Mouse (Mus musculus): ENCODE data around the gene Krt27.

Gene Krt27

DNA sequence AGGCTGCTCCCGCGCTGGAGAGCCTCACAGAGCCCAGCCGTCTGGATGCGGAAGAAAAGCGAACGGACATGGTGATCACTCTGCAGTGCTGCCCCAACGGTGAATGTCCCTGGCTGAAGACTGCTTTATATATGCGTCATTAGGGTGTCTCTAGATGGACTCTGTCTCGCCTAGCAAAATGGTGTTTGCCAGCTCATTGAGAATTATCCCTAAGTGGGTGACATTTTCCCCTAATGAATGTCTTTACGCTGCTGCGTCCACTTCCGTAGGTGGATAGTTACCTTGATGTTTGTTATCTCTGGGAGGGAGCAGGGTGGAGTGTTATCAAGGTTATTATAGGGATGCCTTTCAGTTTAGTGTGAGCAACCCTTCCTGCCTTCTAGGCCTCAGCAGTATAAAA, at the start of gene Krt27:
TSS of gene Krt27 (minus strand) at position 101 of the 400 bp plus-strand sequence.
- DNase-seq = no peak

DNA sequence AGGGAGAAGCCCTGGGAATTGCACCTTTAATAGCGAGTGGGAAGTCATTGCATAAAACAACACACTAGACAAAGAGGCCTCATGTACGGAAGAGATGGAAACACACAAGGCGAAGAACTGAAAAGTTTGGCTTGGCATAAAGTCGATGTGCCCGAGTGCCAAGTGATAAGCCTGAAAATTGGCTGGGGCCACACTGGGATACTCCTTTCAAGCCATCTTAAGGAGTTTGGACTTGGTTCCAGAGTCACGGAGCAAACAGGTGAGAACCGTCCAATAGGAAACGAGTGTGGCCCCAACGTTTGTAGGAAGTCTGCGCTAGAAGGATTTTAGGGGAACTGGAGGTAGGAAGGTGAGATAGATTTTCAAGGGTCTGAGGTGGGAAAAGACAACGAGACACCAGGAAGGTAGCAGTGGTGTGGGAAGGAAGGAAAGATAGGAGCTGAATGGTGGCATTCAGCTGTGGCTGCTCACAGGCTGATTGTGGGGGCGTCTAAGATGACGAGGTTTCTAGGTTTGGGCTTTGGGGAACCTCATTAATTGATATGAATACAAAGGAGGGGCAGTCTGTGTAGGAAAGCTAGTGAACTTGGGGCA, 49.1 kb upstream of the Krt27 start:
- no peak for DNase-seq

GRCm38 (mm10) chr11:99398832-99399231, 47.9 kb upstream of the Krt27 start:
- no peak for DNase-seq

DNA sequence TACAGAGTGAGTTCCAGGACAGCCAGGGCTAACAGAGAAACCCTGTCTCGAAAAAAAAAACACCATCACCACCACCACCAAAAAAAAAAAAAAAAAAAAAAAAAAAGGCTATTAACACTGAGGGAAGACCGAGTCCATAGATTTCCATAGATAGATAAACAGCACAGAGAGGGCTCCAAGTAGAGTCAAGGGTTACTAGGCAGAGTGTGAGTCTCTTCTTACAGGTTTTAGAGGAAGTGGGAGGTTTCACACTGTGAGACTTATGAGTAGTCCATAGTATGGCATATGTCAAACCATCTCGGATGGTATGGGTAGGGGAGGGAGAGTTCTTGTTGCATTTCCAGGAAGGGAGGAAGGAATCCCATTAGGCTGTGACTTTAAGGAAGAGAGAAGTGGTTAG, 47.2 kb upstream of the Krt27 start:
- no peak for DNase-seq

- no peak for DNase-seq
These were observed 45.8 kb upstream of the Krt27 start for GRCm38 (mm10) chr11:99396661-99397060.

DNA sequence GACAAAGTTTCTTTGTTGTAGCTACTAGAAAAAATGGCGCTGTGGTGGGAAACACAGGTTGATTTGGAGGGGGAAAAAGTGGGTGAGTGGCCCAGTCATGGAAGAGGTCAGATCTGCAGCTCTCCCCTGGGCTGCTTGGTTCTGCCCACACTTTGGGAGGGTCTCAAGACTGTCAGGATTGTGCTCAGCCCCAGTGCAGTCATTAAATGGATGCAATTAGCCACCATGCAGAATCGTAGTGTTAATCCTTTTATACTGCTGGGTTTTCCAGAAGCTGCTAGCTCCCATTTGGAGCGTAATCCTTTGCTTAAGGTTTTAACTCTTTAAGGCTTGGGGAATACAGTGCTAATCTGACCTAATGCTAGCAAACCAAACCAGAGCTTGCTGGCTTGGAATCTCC, 45.1 kb upstream of the Krt27 start:
- DNase-seq = no peak

- no peak for DNase-seq
These were observed 41.6 kb upstream of the Krt27 start for GRCm38 (mm10) chr11:99392492-99392891.

GRCm38 (mm10) chr11:99391375-99391774, 40.5 kb upstream of the Krt27 start:
- DNase-seq = no peak

- DNase-seq = no peak
These were observed 40.0 kb upstream of the Krt27 start for GRCm38 (mm10) chr11:99390866-99391265.

DNA sequence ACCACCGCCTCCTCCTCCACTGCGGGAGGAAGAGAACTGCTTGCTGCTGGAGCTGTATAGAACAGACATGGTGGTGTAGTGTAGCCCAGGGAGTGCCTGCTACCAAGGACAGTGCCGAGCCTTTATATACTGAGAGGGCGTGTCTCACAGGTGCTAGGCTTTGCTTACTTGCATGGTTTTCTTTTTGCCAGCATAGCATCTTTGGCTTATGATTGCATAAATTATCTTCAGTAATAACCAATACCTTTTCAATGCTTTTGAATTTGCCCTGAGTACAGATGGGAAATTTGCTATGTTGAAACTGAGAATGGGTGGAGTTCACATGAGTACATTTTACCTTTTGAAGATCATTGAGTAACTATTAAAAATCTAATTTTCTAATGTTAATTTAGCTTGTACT, 38.4 kb upstream of the Krt27 start, which contains the start of gene Krt10:
TSS of gene Krt10 (minus strand) at position 101 of the 400 bp plus-strand sequence.
- no peak for DNase-seq

- DNase-seq = no peak
These were observed 37.8 kb upstream of the Krt27 start for GRCm38 (mm10) chr11:99388661-99389060.

DNA sequence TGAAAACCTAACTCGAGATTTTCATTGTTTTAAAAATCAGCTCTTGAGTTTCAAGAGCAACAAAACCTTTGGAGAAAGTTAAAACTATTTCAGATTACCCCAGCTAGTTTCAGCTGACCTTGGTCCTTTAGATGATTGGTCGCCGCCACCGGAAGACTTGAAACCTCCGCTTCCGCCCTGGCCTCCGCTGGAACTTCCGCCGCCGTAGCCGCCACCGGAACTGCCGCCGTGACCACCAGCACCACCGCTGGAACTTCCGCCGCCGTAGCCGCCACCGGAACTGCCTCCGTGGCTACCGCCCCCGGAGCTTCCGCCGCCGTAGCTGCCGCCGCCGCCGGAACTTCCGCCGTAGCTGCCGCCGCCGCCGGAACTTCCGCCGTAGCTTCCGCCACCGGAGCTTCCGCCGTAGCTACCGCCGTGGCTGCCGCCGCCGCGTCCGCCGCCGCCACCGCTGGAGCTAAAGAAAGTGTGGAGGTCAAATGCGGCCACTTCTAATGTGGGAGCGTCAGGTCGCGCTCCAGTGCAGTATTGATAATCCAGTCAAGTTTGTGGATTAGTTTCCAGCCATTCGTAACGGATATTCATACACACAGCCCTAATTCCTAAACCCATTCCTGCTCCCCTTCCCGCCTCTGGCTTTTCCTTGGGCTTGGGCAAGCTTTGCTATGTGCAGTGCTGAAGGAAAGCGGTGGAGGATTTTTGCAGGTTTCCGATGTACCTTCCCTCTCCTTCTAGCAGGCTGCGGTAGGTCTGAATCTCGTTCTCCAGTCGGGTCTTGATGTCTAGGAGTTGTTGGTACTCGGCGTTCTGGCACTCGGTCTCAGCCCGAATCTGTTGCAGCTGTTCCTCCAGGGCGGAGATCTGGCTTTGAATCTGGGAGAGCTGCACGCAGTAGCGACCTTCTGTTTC, 35.2 kb upstream of the Krt27 start:
- peak; percentile 76 for DNase-seq

DNA sequence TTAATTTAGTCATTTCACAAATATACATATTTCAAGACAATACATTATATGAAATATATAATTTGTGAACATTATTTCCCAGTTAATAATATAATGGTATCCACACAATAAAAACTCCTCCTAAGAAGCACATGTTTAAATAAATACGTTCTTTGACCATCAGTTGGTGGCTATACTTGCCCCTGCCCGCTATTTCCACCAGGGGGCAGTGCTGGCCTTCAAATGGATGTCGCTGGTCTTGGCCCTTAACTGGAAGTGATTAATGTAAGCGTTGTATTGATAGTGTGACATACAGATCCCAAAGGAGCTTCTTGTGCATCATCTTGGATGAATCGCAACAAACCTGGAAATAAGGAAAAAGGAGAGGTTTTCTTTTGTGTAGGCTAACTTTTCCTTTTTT, 28.7 kb upstream of the Krt27 start:
- peak; percentile 37 to 70 for DNase-seq

DNA sequence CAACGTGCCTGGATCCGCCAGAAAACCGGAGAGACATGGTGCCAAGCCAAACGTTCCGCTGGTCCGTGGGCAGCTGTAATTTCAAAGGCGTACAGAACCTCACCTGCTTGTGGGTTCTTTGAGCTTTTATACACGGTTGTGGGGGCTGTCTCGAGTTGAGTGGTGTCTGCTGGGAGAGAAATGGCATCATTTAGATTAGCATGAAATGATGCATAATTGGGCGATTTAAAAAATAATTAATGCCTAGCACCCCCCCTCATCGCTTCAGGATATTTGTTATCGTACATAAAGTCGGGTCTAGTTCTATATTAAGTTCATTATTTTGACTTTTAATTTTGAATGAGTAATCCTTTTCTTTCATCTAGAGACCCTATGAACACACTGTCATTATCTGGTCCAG, 23.9 kb upstream of the Krt27 start, which contains the start of gene Krt28:
TSS of gene Krt28 (minus strand) at position 101 of the 400 bp plus-strand sequence.
- no peak for DNase-seq

DNA sequence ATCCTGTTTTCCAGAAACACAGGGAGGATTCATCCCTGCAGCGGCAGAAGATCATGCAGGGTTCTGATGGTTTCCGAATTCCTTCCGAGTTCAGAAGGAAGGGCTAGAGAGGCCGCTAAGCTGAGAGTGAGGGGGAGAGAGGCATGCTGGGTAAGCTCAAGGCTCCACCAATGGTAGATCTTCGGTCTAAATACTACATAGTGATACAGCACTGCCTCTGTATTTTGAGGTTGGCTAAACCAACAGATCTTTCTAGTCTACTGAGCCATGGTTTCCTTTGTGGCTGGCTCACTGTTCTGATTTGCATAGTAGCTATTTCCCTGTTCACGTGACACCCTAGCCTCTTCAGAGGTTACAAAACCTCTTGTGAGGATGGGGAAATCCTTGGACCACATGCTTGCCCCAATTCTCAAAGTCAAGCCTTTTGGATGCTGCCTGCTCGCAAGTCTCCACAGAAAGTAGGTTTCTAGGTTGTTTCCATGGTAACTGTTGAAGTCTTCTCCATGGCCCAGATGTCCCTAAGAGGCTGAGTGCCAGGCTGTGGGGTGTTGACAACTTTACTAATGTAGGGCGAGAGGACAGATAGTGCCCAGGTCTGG, 19.0 kb upstream of the Krt27 start:
- no peak for DNase-seq

DNA sequence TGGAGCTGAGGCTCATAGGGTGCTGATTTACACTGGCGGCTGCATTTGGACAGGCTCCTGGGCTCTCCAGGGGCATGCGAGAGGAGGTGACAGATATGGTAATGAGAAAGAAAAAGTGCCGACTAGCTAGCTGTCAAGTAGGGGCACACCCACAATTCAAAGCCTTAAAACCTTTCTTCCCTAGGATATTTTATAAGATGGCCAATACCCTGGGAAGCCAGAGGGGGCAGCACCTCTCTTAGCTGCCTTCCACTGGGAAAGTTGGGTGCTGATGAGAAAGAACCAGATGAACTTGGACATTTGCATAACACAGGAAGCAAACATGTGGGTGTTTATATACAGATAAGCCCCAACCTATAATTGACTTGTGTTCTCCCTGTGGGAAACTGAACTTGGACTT, 18.3 kb upstream of the Krt27 start:
- no peak for DNase-seq

DNA sequence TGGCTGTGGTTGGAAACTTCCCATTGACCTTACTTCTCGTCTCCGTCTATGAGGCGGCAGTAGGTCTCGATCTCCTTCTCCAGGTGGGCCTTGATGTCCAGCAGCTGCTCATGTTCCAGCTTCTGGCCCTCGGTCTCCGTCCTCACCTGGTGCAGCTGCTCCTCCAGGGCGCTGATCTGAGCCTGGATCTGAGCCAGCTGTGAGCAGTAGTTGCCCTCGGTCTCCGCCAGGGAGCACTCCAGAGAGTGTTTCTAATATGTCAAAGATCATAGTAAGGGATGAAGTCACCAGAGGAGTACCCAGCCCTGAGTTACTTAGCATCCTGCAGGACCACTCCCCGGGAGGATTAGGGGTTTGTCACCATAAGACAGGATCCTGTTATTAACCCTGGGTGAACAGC, 15.9 kb upstream of the Krt27 start:
- no peak for DNase-seq

DNA sequence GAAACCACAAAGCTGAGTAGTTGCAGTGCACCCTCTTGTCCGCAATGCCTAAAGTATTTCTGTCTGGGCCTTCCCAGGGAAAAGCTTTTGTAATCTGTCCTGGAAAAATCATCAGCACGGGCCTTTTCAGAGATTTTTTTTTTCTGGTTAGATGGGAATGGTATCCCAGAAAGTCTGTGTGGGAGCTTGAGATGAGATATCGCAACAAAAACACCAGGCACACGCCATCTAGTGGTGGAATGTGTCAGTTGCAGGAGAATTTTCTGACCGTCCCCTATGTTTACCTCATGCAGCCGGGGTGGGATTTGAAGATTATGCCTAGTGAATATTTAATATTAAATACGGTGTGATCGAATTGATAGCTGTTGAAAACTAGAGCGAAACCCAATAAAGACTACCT, 13.5 kb upstream of the Krt27 start:
- DNase-seq = no peak

DNA sequence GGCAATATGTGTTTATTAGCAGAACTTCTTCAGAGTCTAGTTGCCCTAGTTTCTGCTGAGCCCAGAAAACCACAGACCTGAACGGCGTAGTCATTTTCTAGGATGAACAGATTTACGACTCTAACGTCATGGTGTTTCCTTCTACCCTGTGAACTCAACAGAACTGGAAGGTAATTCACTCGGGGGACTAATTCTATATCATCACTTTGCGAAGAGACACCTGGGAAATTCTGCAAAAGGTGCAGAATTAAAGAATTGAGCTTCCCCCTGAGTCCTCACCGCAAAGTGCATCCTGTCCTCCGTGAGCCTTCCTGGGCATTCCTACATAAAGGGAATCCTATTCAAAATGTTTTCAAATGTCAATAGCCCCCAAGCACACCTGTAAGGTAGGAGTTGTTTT, 10.5 kb upstream of the Krt27 start:
- DNase-seq = no peak

DNA sequence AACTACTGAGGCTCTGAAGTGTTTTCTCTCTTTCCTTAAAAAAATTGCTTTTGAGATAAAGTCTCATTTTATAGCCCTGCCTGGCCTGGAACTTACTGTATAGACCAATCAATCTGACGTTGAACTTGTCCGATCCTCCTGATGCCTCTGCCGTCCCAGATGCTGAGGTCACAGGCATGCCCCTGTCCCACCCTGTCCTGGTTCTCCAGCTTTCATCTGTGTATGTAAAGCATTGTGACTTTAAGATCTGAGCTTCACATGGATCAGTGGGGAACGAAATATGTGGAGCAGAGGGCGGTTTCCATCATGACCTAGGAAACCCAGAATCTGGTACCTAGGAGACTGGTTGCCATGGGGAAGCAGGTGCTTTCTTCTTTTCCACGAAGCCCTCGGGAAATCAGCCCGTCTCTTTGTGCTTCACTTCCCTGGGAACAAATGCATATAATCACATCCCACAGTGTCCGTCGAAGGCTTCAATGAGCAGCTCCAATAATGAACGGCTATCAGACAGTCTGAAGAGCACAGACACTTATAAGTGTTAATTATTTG, 11.5 kb downstream of the Krt27 start:
- no peak for DNase-seq

GRCm38 (mm10) chr11:99337866-99338265, 13.0 kb downstream of the Krt27 start, which contains the start of gene Krt26:
Gene Krt26 (minus strand): TSS chr11:99337966.
- DNase-seq = no peak

DNA sequence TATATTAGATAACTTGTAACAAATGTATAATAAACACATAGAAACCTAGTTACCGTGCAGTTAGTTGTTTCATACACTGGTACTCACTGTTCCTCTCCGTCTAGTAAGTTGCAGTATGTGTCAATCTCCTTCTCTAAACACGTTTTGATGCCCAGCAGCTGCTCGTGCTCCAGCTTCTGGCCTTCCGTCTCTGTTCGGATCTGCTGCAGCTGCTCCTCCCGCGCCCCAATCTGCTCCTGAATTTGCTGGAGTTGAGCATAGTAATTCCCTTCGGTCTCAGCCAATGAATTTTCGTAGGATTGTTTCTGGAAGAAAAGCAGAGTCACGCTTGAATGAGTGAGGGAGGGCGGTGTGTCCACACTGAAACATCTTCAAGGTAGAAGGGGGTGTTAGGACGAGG, 17.5 kb downstream of the Krt27 start:
- DNase-seq = no peak

DNA sequence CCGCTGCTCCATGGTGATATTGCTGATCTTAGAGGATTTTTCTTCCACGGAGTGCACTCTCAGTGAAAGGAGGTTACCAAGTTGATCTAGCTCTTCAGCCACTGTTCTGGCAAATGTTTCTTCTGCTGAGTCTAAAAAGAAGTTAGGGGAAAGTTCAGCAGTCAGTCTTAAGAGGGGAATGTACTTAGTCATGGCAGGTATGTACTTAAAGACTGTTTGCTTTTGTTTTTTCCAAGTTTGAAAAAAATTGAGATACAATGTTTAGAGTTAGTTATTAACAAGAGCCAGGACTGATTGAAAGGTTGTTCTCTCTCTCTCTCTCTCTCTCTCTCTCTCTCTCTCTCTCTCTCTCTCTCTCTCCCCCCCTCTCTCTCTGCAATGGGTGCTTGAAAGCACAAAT, 21.2 kb downstream of the Krt27 start:
- DNase-seq = no peak

All from spleen, adult 18-20 months (tissue).